Mouse (Mus musculus) intestine, embryonic 14.5 days (tissue): Measurements from ENCODE around the gene Psma7. TPM values are rescaled to one million over a fixed set of nuclear protein-coding genes. Genes with fewer than 3 reads are reported as not detected.

ENCODE experiments used
- ATAC-seq: fragments of 200-750 bp; cut with Nextera tagmentation; replicated peaks from 2 replicates; pipeline ENCODE4 v1.8.0; 2017; ENCODE audit warnings: low read depth, moderate number of reproducible peaks, moderate TSS enrichment, moderate library complexity; ENCODE audit not compliant: low FRiP score, low TSS enrichment
- DNase-seq: peaks from one replicate; pipeline ENCODE4 v3.0.0-alpha.2; 2018; ENCODE audit warnings: low spot score
- H3K27ac ChIP-seq: fragments of 300-500 bp; sonication (generic); 2 replicates; pipeline ENCODE4 v1.5.1; 2014; ENCODE audit warnings: low read depth, mild to moderate bottlenecking, control low read depth
- H3K27me3 ChIP-seq: fragments of 300-500 bp; sonication (generic); replicated peaks from 2 replicates; pipeline ENCODE4 v1.6.1; 2014; ENCODE audit warnings: low read length, control low read depth; ENCODE audit not compliant: control insufficient read depth, insufficient read depth
- H3K36me3 ChIP-seq: fragments of 300-500 bp; sonication (generic); 2 replicates; pipeline ENCODE4 v1.6.1; 2014; ENCODE audit warnings: low read length, control low read depth; ENCODE audit not compliant: control insufficient read depth, insufficient read depth
- H3K4me1 ChIP-seq: fragments of 300-500 bp; sonication (generic); replicated peaks from 2 replicates; pipeline ENCODE4 v1.6.1; 2014; ENCODE audit warnings: low read length, control low read depth, mixed read lengths; ENCODE audit not compliant: control insufficient read depth, insufficient read depth
- H3K4me2 ChIP-seq: fragments of 300-500 bp; sonication (generic); 2 replicates; pipeline ENCODE4 v1.6.1; 2014; ENCODE audit warnings: low read length
- H3K4me3 ChIP-seq: fragments of 300-500 bp; sonication (generic); 2 replicates; pipeline ENCODE4 v1.5.1; 2014; ENCODE audit warnings: low read depth, low read length, control low read depth, mixed read lengths
- H3K9ac ChIP-seq: fragments of 300-500 bp; sonication (generic); 2 replicates; pipeline ENCODE4 v1.6.1; 2014; ENCODE audit warnings: mild to moderate bottlenecking, low read length
- H3K9me3 ChIP-seq: fragments of 300-500 bp; sonication (generic); 2 replicates; pipeline ENCODE4 v1.6.1; 2016; ENCODE audit warnings: low read length, control low read depth; ENCODE audit not compliant: control insufficient read depth
- WGBS: fragments of 180-500 bp; shearing (Covaris S2); extraction: QIAGEN DNeasy Blood & Tissue Kit; methylation state at CpG from one replicate; pipeline ENCODE4 v1.1.7; 2014; 5-methylcytosine and 5-hydroxymethylcytosine counted together
- polyA plus RNA-seq: library from polyadenylated mRNA; unstranded; fragments of >200 nt; fragmentation: Nextera tagmentation; extraction: Ambion mirVana; gene quantifications from 2 replicates; pipeline ENCODE4 v1.2.1, GENCODE M21; 2014

Psma7 gene
- polyA plus RNA-seq, 1 experiment from 2014 or later: 735 TPM

GRCm38 (mm10) chr2:180050986-180051385 is 8.8 kb upstream of the Psma7 start:
- H3K36me3 ChIP-seq: peaks cover 19% of the 10 kb centered on the region
- no peaks in the 10 kb centered on the region for H3K27me3 ChIP-seq
- WGBS: 28% methylated on average over 5 of the region's 5 CpGs
- no peak overlapping the region for H3K4me3 ChIP-seq
- no peak overlapping the region for H3K4me2 ChIP-seq
- H3K27ac ChIP-seq: no peak overlapping the region
- ATAC-seq (0 out of 2 replicates have a peak, but pooled peaks have one; percentile 34), DNase-seq (peak; percentile 95)
- H3K9ac ChIP-seq: no peak overlapping the region
- 0 out of 2 replicates have a peak, but pooled peaks cover 3% of the 10 kb centered on the region for H3K4me1 ChIP-seq
- no peaks in the 10 kb centered on the region for H3K9me3 ChIP-seq

- Histone ChIP-seq H3K36me3 (0 out of 2 replicates have a peak, but pooled peaks cover 5% of the 10 kb centered on the region), H3K4me2 (no peak overlapping the region), H3K4me3 (no peak overlapping the region), H3K27me3 (no peaks in the 10 kb centered on the region), H3K9ac (no peak overlapping the region), H3K4me1 (peaks cover 11% of the 10 kb centered on the region; the same call in 1 of the 2 replicates), H3K27ac (no peak overlapping the region), H3K9me3 (no peaks in the 10 kb centered on the region)
- ATAC-seq (no peak), DNase-seq (no peak)
- WGBS: 92% methylated on average over 18 of the region's 18 CpGs
Observed at GRCm38 (mm10) chr2:180047980-180048635, 5.9 kb upstream of the Psma7 start.

DNA sequence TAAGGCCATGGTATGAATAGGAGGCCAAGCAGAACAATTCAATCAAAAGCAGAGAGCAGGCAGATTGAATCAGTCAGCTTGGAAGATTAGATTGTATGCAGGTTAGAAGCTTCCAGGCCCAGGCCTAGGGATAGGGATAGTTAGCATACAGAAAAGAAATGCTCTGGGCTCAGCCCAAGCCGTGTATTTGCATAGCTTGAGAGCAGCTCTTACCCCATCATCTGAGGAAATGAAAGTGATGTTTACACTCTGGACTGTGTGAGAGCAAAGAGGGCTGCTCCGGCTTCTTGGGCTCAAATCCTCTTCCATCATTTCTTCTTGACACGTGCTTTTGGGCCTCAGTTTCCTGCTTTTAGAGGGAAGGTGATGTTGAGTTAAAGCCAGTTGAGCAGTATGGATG is 5.3 kb upstream of the Psma7 start:
- no peaks in the 10 kb centered on the region for H3K36me3 ChIP-seq
- WGBS: 86% methylated on average over 3 of the region's 3 CpGs
- H3K4me1 ChIP-seq: peaks cover 11% of the 10 kb centered on the region; the same call in 1 of the 2 replicates
- no peak overlapping the region for H3K9ac ChIP-seq
- DNase-seq: no peak
- H3K27ac ChIP-seq: no peak overlapping the region
- H3K4me3 ChIP-seq: no peak overlapping the region
- no peak for ATAC-seq
- H3K27me3 ChIP-seq: no peaks in the 10 kb centered on the region
- H3K9me3 ChIP-seq: no peaks in the 10 kb centered on the region
- no peak overlapping the region for H3K4me2 ChIP-seq

- peaks cover 19% of the 10 kb centered on the region for H3K4me1 ChIP-seq
- ATAC-seq (no peak), DNase-seq (peak; percentile 58)
- H3K4me3 ChIP-seq: no peak overlapping the region
- no peak overlapping the region for H3K27ac ChIP-seq
- H3K4me2 ChIP-seq: no peak overlapping the region
- H3K9ac ChIP-seq: no peak overlapping the region
- WGBS: 52% methylated on average over 4 of the region's 4 CpGs
- no peaks in the 10 kb centered on the region for H3K9me3 ChIP-seq
- no peaks in the 10 kb centered on the region for H3K27me3 ChIP-seq
- H3K36me3 ChIP-seq: no peaks in the 10 kb centered on the region
Observed at GRCm38 (mm10) chr2:180045283-180045682, 3.0 kb upstream of the Psma7 start.

DNA sequence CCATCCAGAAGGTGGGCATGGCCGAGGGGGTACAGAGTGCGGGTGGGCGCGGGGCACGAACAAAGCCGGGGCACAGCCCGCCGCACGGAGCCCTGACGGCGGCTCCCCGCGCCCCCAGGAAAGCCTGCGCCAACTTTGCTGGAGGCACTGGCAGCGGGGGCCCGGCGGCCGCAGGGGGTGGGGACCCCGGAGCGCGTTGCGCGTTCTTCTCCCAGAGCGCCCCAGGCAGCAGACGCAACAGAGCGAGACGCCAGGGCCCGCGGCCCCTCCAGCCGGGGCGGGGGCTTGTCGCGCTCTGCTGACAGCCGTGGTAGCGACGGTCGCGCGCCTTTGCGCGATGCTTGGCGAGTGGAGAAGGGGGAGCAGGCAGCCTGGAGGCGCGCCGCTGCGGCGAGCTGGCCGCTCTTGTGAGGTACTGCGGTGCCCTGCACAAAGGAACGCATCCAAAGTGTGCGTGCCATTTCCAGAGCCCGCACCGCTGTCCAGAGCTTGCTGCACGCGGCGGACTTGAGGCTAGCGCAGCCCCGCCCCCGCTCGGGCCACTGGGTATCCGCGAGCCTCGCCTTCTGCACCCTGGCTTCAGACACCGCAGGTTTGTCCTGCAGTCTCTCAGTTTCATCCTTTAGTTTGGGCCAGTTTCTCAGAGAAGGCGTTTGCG is 754 bp upstream of the Psma7 start:
- no peaks in the 10 kb centered on the region for H3K27me3 ChIP-seq
- H3K9me3 ChIP-seq: no peaks in the 10 kb centered on the region
- H3K4me1 ChIP-seq: peaks cover 19% of the 10 kb centered on the region
- peak overlapping the region; percentile 61 for H3K4me2 ChIP-seq
- peaks cover 14% of the 10 kb centered on the region for H3K36me3 ChIP-seq
- DNase-seq (peak; percentile 83), ATAC-seq (peak; percentile 47)
- H3K4me3 ChIP-seq: peak overlapping the region; percentile 85
- peak overlapping the region; percentile 86 for H3K27ac ChIP-seq
- H3K9ac ChIP-seq: peak overlapping the region; percentile 84
- under 1% methylated on average over 66 of the region's 66 CpGs for WGBS

DNA sequence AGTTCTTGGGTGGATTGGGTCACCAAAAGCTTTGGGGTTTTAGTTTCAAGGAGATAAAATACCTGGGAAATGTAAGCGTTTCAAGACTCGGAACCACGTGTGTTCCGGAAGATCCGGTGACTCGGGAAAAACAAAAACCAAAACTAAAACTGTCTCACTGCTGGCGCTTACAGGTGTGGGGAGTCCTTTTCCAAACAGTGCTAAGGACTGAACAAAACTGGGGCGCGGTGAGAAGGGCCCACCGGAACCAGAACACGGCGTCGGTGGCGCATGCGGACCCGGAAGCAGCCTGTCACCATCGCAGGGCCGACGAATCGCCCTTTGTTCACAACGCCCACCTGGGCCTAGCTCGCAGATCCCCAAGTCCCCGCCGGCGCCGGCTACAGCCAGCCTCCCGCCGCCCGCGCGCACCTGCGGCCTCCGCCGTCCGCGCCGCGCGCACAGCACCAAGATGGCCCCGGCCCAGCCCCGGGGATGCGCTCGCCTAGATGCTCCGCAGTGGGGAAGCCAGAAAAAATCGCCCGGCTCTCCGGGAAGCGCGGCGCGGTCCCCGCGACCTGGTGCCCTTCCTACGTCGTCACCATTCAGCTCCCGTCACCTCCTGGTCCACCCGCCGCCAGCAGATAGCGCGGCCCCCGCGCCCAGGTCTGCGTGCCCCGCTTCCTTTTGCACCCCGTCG is 517 bp downstream of the Psma7 start:
- peak overlapping the region; percentile 86 for H3K27ac ChIP-seq
- H3K27me3 ChIP-seq: no peaks in the 10 kb centered on the region
- H3K4me3 ChIP-seq: peak overlapping the region; percentile 85
- ATAC-seq (peak; percentile 60), DNase-seq (no peak)
- peaks cover 26% of the 10 kb centered on the region for H3K36me3 ChIP-seq
- H3K9ac ChIP-seq: peak overlapping the region; percentile 84
- under 1% methylated on average over 53 of the region's 66 CpGs for WGBS
- peak overlapping the region; percentile 66 for H3K4me2 ChIP-seq
- no peaks in the 10 kb centered on the region for H3K9me3 ChIP-seq
- H3K4me1 ChIP-seq: peaks cover 19% of the 10 kb centered on the region

DNA sequence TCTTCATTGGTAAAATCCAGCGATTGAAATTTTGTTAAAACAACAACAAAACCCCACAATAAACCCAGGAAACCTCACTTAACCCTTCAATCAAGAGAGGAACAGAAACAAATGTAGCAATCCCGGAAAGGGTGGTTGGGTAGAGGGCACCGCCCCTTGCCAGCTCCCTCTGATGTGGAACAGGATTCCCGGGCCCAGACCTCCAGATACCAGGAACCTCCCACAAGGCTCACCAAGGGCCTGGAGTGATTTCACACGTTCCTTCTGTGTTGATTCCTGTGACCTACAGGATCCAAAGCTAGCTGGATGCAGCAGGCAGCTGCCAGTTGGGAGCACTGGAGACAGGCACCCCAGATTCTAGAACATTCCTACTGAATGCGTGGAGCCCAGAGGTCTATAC is 1.8 kb downstream of the Psma7 start:
- WGBS: 52% methylated on average over 6 of the region's 6 CpGs
- no peaks in the 10 kb centered on the region for H3K27me3 ChIP-seq
- ATAC-seq (no peak), DNase-seq (no peak)
- peaks cover 19% of the 10 kb centered on the region for H3K4me1 ChIP-seq
- H3K9me3 ChIP-seq: no peaks in the 10 kb centered on the region
- H3K27ac ChIP-seq: no peak overlapping the region
- H3K9ac ChIP-seq: no peak overlapping the region
- H3K4me3 ChIP-seq: no peak overlapping the region
- H3K4me2 ChIP-seq: peak overlapping the region; percentile 66; the same call in 1 of the 2 replicates
- H3K36me3 ChIP-seq: peaks cover 39% of the 10 kb centered on the region

DNA sequence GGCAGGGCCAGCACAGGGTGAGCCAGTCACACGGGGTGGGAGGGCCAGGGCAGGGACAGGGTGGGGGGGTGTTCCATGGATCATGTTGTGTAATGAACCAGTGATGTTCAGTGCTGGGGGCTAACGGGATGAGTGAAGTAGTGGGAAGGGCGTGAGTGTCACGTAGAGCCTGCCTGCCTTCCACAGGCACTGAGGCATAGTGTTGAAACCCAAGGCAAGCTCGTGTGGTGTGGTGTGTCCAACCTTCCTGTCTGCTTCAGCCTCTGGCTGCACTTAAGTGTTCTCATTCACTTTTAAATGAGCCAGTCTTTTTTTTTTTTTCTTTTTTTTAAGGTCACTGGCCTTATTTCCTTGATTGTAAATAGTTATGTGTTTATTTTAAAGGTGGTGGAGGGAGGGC is 7.5 kb downstream of the Psma7 start:
- Histone ChIP-seq H3K27ac (no peak overlapping the region), H3K4me1 (no peaks in the 10 kb centered on the region), H3K4me3 (no peak overlapping the region), H3K9me3 (no peaks in the 10 kb centered on the region), H3K27me3 (no peaks in the 10 kb centered on the region), H3K36me3 (peaks cover 95% of the 10 kb centered on the region), H3K9ac (no peak overlapping the region), H3K4me2 (no peak overlapping the region)
- ATAC-seq (no peak), DNase-seq (no peak)
- 69% methylated on average over 5 of the region's 5 CpGs for WGBS
